Mouse (Mus musculus) left cerebral cortex, adult 8-10 months (tissue): ENCODE data around the gene Klk4. TPM values are rescaled to one million over a fixed set of nuclear protein-coding genes. Genes with fewer than 3 reads are reported as not detected.
A peak's percentile ranks its signal among the peaks of the same experiment; 100 is the strongest.

Experiments
- DNase-seq, 2 experiments: peaks; one replicate each; pipeline ENCODE4 v3.0.0; 2022; ENCODE audit warnings: low spot score in 2 of 2
- total RNA-seq, 4 experiments: library from RNA; stranded (reverse); gene quantifications; 2 replicates each; pipeline ENCODE4 v1.2.4; 2022

Gene Klk4
- not detected for total RNA-seq

GRCm38 (mm10) chr7:43880912-43881311, at the start of gene Klk4:
TSS of gene Klk4 (plus strand) at chr7:43881160.
- no peak for DNase-seq

- DNase-seq = no peak
Measured at GRCm38 (mm10) chr7:43841701-43842100, 39.3 kb upstream of the Klk4 start, which contains the start of gene Klk5. TSS of gene Klk5 (plus strand) at chr7:43841971.

DNA sequence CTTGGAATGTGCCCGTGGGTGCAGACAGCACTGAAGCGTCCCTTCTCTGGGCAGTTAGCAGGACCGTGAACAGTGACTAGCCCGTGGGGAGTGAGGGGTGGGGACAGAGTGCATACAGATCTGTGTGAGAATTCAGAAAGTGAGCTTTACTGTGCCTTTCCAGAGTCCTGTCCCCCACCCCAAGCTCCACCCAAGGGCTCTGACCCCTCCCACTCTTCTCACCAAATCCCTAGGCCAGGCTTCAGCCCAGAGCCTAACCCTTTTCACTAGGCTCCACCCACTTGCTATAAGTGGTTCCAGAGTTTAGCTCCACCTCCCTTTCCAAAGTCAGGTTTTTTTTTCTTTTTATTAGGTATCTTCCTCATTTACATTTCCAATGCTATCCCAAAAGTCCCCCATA, 37.2 kb upstream of the Klk4 start:
- no peak for DNase-seq

- DNase-seq = no peak
Measured at GRCm38 (mm10) chr7:43851616-43852015, 29.3 kb upstream of the Klk4 start.

DNA sequence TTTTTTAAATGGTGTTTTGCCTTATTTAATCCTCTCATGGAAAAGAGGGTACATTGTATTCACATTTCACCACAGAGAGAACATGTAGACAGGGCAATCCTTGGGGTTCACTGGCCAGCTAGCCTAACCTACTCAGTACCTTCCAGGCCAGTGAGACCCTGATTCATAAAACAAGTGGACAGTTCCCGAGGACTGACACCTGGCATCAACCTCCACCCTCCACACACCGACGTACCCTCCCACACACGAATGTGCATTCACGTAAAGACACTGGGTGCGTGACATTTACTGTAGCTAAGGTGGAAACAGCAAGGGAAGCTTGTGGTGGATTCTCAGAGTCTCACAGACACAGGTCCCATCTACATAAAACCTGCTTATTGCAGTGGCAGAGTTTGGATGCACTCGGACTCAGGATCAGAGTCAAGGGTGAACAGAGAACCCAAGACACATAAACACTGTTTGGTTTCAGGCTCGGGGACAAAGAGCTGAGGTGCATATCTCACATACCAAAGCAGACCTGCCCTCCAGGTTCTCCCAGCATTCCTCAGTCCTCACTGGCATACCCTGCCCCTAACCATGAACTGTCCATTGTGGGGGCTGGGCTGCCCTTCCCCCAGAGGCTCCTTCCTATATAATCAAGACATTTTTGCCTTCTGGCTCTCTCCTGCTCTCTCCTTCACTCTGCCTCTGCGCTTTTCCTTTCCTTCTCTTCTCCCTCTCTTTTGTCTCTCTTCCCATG, 26.1 kb upstream of the Klk4 start:
- DNase-seq = no peak

- no peak for DNase-seq
Measured at GRCm38 (mm10) chr7:43855709-43856108, 25.3 kb upstream of the Klk4 start.

DNA sequence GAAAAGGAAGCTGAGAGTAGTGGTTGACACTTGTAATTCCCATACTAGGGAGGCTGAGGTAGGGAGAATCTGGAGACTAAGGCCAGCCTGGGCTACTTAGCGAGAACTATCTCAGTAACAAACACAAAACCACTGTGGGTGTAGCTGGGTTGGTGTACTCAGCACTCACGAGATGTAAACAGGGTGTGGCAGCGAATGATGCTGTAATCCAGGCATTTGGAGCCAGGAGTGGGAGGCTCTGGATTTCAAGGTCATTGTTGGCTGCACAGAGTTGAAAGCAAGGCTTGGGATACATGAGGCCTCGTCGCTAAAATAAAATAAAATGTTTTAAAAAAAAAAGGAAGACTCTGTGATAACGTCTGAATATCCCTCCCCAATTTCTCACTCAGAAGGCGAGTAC, 24.7 kb upstream of the Klk4 start:
- DNase-seq = no peak

DNA sequence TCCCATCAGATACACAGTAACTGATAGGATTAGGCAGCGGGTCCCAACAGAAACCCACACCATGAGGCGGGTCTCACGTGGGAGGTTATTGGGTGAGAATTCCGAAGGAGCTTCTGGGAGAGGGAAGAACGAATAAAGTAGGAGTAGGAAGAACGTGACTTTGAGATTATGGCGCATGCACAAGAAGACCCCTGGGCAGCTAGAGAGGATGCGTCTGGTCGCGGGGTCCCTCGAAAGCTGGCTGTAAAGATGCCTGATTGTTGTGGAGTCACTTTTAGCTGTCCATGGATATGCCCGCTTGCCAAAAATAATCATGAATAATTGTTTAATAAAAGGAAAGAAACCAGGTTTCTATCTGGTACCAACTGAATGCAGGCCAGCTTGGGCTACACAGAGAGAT, 23.5 kb upstream of the Klk4 start:
- DNase-seq = no peak

- no peak for DNase-seq
Measured at GRCm38 (mm10) chr7:43860411-43860810, 20.5 kb upstream of the Klk4 start.

DNA sequence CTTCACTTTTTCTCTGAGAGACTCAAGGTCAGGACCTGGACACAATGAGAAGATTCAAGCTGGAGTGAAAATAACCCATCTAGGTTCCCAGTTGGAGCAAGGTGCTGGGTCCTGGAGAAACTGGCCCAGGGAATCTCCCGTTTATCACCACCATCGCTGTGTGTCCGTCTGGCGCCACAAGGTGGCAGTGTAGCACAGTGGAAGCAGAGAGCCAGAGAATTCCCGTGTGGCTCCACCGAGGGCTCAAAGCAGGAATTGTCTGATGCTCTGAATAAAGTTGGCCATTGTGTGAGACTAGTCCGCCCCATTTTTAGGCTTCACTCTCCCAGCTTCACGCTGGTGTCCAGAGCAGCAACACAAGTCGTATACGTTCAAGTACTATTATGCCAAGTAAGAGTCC, 7.7 kb upstream of the Klk4 start:
- DNase-seq = peak; percentile 14 to 66

DNA sequence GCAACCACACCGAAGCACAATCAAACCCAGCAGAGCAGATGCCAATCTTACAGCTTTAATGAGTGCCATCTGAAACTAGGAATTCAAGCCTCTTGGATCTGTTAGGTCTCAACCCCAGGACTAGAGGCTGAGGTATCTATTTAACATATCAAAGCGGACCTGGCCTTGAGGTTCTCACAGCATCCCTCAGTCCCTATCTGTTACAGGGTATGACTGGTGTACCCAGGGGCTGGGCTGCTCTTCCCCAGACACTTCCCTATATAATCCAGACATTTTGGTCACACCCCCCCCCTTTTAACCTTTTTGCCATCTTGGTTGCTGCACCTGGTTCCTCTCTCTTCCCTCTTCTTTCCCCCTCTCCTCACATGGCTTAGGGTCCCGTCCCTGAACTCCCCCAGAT, 7.3 kb upstream of the Klk4 start:
- DNase-seq = no peak

DNA sequence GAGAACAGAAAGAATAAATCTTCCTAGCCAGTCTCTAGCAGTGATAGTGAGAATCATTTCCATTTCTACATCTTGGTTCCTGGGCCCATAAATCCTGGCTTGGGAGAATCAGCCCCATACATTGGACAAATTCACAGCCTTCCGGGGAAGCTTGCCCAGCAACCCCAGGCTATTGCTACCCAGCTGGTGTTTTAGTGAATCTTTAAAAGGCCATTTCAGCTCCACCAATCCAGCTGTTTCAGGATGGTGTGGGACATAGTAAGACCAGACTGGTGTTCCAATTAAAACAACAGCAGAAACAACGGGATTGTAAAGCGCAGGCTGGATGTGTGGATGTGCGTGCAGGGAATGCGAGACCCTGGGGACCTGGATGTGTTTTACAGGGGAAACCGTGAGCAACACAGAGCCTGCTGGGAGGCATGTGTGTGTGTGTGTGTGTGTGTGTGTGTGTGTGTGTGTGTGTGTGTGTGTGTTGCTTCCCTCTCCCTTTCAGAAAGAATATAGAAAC, 6.0 kb upstream of the Klk4 start:
- no peak for DNase-seq

DNA sequence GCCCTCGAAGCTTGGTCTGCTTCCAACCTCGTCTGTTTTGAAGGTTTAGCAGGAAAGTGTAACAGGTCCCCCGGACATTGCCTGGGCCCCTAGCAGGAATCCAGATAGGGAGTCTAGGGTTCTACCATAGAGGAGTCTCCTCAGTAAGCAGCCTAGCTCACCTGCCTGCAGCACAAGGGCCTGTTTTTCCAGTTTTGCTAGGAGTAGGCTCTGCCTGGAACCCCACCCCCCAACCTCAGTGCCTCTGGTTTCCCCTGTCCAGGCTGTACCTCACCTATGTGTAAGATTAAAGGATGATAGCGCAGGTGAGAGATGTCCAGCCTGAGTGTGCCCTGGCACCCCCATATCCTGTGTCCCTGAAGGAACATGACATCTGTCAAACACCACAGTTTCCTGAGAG, 4.5 kb upstream of the Klk4 start:
- DNase-seq = no peak

- DNase-seq = no peak
Measured at GRCm38 (mm10) chr7:43878281-43878680, 2.7 kb upstream of the Klk4 start.

GRCm38 (mm10) chr7:43882346-43882745, 1.4 kb downstream of the Klk4 start:
- DNase-seq = no peak

DNA sequence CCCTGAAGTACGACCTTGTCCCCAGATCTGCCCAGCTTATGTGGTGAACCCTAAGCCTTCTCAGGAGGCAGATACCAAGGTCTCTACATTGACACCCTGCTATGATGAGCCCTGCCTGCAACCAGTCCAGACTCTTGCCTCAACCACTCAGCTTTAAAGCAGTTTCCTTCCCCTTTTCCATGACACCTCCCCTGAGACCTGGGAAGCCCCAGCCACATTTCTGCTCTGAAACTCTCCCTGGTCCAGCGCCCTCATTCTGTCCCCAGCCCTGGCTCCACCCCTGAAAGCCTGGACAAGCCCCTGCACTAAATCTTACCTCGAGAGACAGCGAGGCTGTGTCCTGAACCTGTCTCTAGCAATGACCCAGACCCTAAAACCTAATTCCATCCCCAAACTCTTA, 1.9 kb downstream of the Klk4 start:
- no peak for DNase-seq

DNA sequence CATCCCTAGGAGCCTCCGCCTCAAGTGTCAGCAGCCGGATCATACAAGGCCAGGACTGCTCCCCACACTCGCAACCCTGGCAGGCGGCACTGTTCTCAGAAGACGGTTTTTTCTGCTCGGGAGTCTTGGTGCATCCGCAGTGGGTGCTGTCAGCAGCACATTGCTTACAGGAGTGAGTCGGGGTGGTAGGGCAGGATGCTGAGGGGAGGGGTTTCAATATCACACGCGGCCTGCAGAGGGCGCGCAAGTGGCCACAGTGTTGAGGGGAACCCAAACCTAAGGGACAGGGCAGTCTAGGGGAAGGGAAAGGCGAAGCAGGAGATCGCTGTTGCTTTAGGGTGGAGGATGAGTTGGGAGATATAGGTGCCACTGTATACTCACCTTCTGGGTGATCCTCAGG, 2.6 kb downstream of the Klk4 start:
- DNase-seq = peak in 1 of 2 experiments; percentile 37

GRCm38 (mm10) chr7:43891365-43891764, 10.4 kb downstream of the Klk4 start:
- no peak for DNase-seq

GRCm38 (mm10) chr7:43891788-43892187, 10.8 kb downstream of the Klk4 start:
- DNase-seq = no peak

- DNase-seq = peak; percentile 46 to 86
Measured at GRCm38 (mm10) chr7:43894836-43895235, 13.9 kb downstream of the Klk4 start.

- DNase-seq = no peak
Measured at GRCm38 (mm10) chr7:43914821-43915220, 33.9 kb downstream of the Klk4 start.

GRCm38 (mm10) chr7:43918426-43918825, 37.5 kb downstream of the Klk4 start:
- DNase-seq = no peak

- no peak for DNase-seq
Measured at GRCm38 (mm10) chr7:43918871-43919270, 37.9 kb downstream of the Klk4 start.
